Mouse (Mus musculus) heart, adult 2 months (tissue): ENCODE data around the gene Fam178b.

Experiments used
- CTCF ChIP-seq: fragments of 200-600 bp; IDR thresholded peaks from 2 replicates; pipeline ENCODE4 v1.8.1; 2022; ENCODE audit warnings: antibody characterized with exemption, mild to moderate bottlenecking, moderate library complexity
- EP300 ChIP-seq: fragments of 200-500 bp; IDR thresholded peaks from 2 replicates; pipeline ENCODE4 v1.6.1; 2011; ENCODE audit warnings: low read depth, low read length, control low read depth; ENCODE audit not compliant: insufficient read depth
- POLR2A ChIP-seq: fragments of 200-500 bp; IDR thresholded peaks from 2 replicates; pipeline ENCODE4 v1.6.1; 2011; ENCODE audit warnings: mild to moderate bottlenecking, low read depth, low read length, control low read depth; ENCODE audit not compliant: insufficient read depth

- TF ChIP-seq POLR2A, result no peak
- TF ChIP-seq CTCF, result no peak
- TF ChIP-seq EP300, result no peak
Observed at GRCm38 (mm10) chr1:36615188-36615587, 67.8 kb downstream of the Fam178b start.
